Mouse (Mus musculus) fibroblast of lung, adult 2 months (primary cell): ENCODE data around the gene Iqgap2.
A peak's percentile ranks its signal among the peaks of the same experiment; 100 is the strongest.

Experiments
- DNase-seq: peaks from one replicate; pipeline ENCODE4 v3.0.0-alpha.2; 2011; ENCODE audit warnings: low read depth

Gene Iqgap2

GRCm38 (mm10) chr13:95651870-95652668 is 239.7 kb downstream of the Iqgap2 start:
- no peak for DNase-seq

- DNase-seq: no peak
These were observed 241.8 kb downstream of the Iqgap2 start for GRCm38 (mm10) chr13:95649941-95650340.

GRCm38 (mm10) chr13:95647248-95647647 is 244.5 kb downstream of the Iqgap2 start:
- DNase-seq: no peak

GRCm38 (mm10) chr13:95646687-95647111 is 245.0 kb downstream of the Iqgap2 start:
- no peak for DNase-seq

- no peak for DNase-seq
These were observed 248.0 kb downstream of the Iqgap2 start for GRCm38 (mm10) chr13:95643740-95644139.

- DNase-seq: no peak
These were observed 250.4 kb downstream of the Iqgap2 start for GRCm38 (mm10) chr13:95641061-95641986.

GRCm38 (mm10) chr13:95640408-95640807 is 251.3 kb downstream of the Iqgap2 start:
- peak; percentile 52 for DNase-seq

GRCm38 (mm10) chr13:95639336-95640116 is 252.2 kb downstream of the Iqgap2 start:
- no peak for DNase-seq

- no peak for DNase-seq
These were observed 252.8 kb downstream of the Iqgap2 start for GRCm38 (mm10) chr13:95638894-95639293.

- DNase-seq: no peak
These were observed 254.0 kb downstream of the Iqgap2 start for GRCm38 (mm10) chr13:95637737-95638136.

GRCm38 (mm10) chr13:95635301-95635700 is 256.4 kb downstream of the Iqgap2 start:
- DNase-seq: no peak

GRCm38 (mm10) chr13:95634451-95634850 is 257.3 kb downstream of the Iqgap2 start:
- DNase-seq: no peak

- DNase-seq: peak; percentile 61
These were observed 258.3 kb downstream of the Iqgap2 start for GRCm38 (mm10) chr13:95633384-95633783.

- no peak for DNase-seq
These were observed 259.6 kb downstream of the Iqgap2 start for GRCm38 (mm10) chr13:95632144-95632543.

- DNase-seq: no peak
These were observed 261.0 kb downstream of the Iqgap2 start for GRCm38 (mm10) chr13:95630747-95631146.

- DNase-seq: no peak
These were observed 262.0 kb downstream of the Iqgap2 start for GRCm38 (mm10) chr13:95629751-95630150.

- DNase-seq: no peak
These were observed 265.0 kb downstream of the Iqgap2 start for GRCm38 (mm10) chr13:95626696-95627095.

GRCm38 (mm10) chr13:95623042-95623441 is 268.7 kb downstream of the Iqgap2 start:
- DNase-seq: no peak

- no peak for DNase-seq
These were observed 270.2 kb downstream of the Iqgap2 start for GRCm38 (mm10) chr13:95621563-95621962.

- DNase-seq: no peak
These were observed 272.9 kb downstream of the Iqgap2 start for GRCm38 (mm10) chr13:95618859-95619258.

GRCm38 (mm10) chr13:95618309-95618712 is 273.4 kb downstream of the Iqgap2 start, which contains the start of gene F2r:
Gene F2r, minus strand, starts transcription at chr13:95618487.
- DNase-seq: peak; percentile 54

GRCm38 (mm10) chr13:95617671-95618171 is 274.0 kb downstream of the Iqgap2 start:
- no peak for DNase-seq
